Mouse (Mus musculus) kidney, adult 2 months (tissue): Measurements from ENCODE around the gene Rnft2.

Experiments
- CTCF ChIP-seq: fragments of 200-500 bp; conservative IDR thresholded peaks from 2 replicates; pipeline ENCODE4 v1.5.1; 2011; ENCODE audit warnings: low read depth, mild to moderate bottlenecking, control low read depth, low read length, moderate library complexity, mixed read lengths; ENCODE audit not compliant: insufficient read depth, insufficient read length
- POLR2A ChIP-seq: fragments of 200-500 bp; IDR thresholded peaks from one replicate; pipeline ENCODE4 v1.6.1; 2011; ENCODE audit warnings: low read depth, low read length, control low read depth

DNA sequence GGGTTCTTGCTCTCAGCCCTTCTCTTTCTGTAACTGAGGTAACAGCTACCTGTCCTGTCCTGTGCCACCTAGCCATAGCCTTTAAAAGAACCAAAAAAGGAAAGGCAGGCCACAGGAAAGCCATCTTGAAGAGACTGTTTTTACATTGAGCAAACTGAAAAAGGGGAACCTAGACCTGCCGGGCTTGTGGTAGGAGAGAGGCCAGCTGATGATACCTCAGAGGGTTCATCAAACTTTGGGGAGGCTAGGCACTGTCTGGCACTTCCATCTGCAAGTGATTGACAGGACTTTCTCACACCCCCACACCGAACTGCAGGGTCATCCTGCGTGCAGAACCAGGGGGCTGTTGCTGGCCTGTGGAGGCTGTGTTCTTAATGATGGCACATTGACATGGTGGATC, 8.6 kb upstream of the Rnft2 start:
- TF ChIP-seq POLR2A (no peak), CTCF (no peak)
